Mouse (Mus musculus) ES-E14 (cell line): ENCODE results near the gene Zfhx3. TPM values are rescaled to one million over a fixed set of nuclear protein-coding genes. Genes with fewer than 3 reads are reported as not detected.

Experiments used
- DNase-seq: peaks from one replicate; pipeline ENCODE4 v3.0.0-alpha.2; 2013; ENCODE audit warnings: low read depth, low spot score
- H3K27ac ChIP-seq: 2 replicates; pipeline ENCODE4 v1.5.1; 2012; ENCODE audit warnings: low read depth, mild to moderate bottlenecking, low read length, moderate library complexity, mixed read lengths; ENCODE audit not compliant: poor library complexity, insufficient read depth, severe bottlenecking
- H3K36me3 ChIP-seq: 2 replicates; pipeline ENCODE4 v1.6.1; 2012; ENCODE audit warnings: mild to moderate bottlenecking, low read length, moderate library complexity, mixed read lengths; ENCODE audit not compliant: control insufficient read depth, poor library complexity, insufficient read depth, severe bottlenecking
- H3K4me1 ChIP-seq, 2 experiments: fragments of 150-350 bp in 1 of 2; sonication (generic) in 1 of 2; 2 replicates each; pipeline ENCODE4 v1.6.1; 2012; ENCODE audit warnings: low read length in 2 of 2, mild to moderate bottlenecking in 1 of 2, mixed read lengths in 1 of 2; ENCODE audit not compliant: control insufficient read depth in 2 of 2, insufficient read depth in 2 of 2, poor library complexity in 1 of 2
- H3K4me3 ChIP-seq, 2 experiments: fragments of 150-350 bp in 1 of 2; sonication (generic) in 1 of 2; 2 replicates each; pipeline ENCODE4 v1.5.1; 2012; ENCODE audit warnings: low read length in 2 of 2, low read depth in 1 of 2, mild to moderate bottlenecking in 1 of 2, mixed read lengths in 1 of 2; ENCODE audit not compliant: insufficient read depth in 1 of 2, poor library complexity in 1 of 2, severe bottlenecking in 1 of 2
- H3K9ac ChIP-seq: 2 replicates; pipeline ENCODE4 v1.6.1; 2012; ENCODE audit warnings: low read depth, mild to moderate bottlenecking, low read length, mixed read lengths; ENCODE audit not compliant: poor library complexity, insufficient read depth, severe bottlenecking
- H3K9me3 ChIP-seq: fragments of 150-350 bp; sonication (generic); 2 replicates; pipeline ENCODE4 v1.6.1; 2012; ENCODE audit warnings: low read depth, mild to moderate bottlenecking, low read length; ENCODE audit not compliant: control insufficient read depth, insufficient read depth
- CHD2 ChIP-seq: IDR thresholded peaks from 2 replicates; pipeline ENCODE4 v1.6.1; 2014; ENCODE audit warnings: mild to moderate bottlenecking, low read depth, low read length, inconsistent platforms
- HCFC1 ChIP-seq: IDR thresholded peaks from 2 replicates; pipeline ENCODE4 v1.6.1; 2012; ENCODE audit warnings: low read length, inconsistent platforms, borderline replicate concordance; ENCODE audit not compliant: insufficient read depth
- MAFK ChIP-seq: IDR thresholded peaks from 2 replicates; pipeline ENCODE4 v1.6.1; 2014; ENCODE audit warnings: mild to moderate bottlenecking, low read depth, low read length, inconsistent platforms; ENCODE audit not compliant: insufficient read depth
- ZC3H11A ChIP-seq: IDR thresholded peaks from 2 replicates; pipeline ENCODE4 v1.6.1; 2012; ENCODE audit warnings: low read depth, mild to moderate bottlenecking, inconsistent platforms, low read length, borderline replicate concordance
- ZNF384 ChIP-seq: IDR thresholded peaks from 2 replicates; pipeline ENCODE4 v1.6.1; 2012; ENCODE audit warnings: low read depth, low read length, inconsistent platforms
- in situ Hi-C, 2 experiments: fragments of 600-800 bp; cut with MboI; formaldehyde crosslinking; loops; one replicate each; pipeline ENCODE4 v1.15.1; 2025; ENCODE audit warnings: low sequenced_read_pairs in 2 of 2, inconsistent platforms in 1 of 2; ENCODE audit not compliant: unreplicated experiment in 2 of 2
- total RNA-seq: library from RNA; depleted of rRNA; stranded (reverse); fragments of 300-350 nt; gene quantifications from 2 replicates; pipeline ENCODE4 v1.2.3, GENCODE M21; 2012

Gene Zfhx3
- total RNA-seq, 1 experiment = 8.8 TPM

DNA sequence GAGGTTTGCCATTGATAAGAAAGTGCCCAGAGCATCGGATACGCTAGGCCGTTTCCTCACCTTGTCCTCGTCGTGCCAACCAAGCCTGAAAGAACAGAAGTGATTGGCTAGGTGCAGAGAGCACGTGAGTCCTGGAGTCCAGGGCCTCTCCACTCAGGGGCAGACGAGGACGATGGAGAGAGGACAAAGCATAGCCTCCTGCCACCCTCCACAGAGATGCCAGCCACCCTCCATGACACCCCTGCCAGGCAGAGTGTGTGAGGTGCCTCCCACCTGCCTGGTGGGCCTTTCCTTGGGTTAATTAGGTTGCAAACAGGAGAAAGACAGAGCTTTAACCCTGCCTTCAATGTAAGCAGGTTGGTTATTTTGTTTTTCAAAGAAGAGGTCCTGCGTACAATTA is 965.6 kb downstream of the Zfhx3 start:
- Histone ChIP-seq H3K4me1 (peaks cover 0 to 4% of the 10 kb centered on the region in 2 experiments; a peak in 2 of 4 replicates), H3K4me3 (no peak overlapping the region), H3K9me3 (no peaks in the 10 kb centered on the region), H3K27ac (no peak overlapping the region), H3K36me3 (peaks cover 2% of the 10 kb centered on the region; the same call in 1 of the 2 replicates), H3K9ac (no peak overlapping the region)
- no peak for TF ChIP-seq MAFK
- no peak for TF ChIP-seq ZC3H11A
- TF ChIP-seq CHD2 = no peak
- no peak for TF ChIP-seq HCFC1
- no peak for TF ChIP-seq ZNF384
- DNase-seq = no peak
- in situ Hi-C loops = no loop called here

DNA sequence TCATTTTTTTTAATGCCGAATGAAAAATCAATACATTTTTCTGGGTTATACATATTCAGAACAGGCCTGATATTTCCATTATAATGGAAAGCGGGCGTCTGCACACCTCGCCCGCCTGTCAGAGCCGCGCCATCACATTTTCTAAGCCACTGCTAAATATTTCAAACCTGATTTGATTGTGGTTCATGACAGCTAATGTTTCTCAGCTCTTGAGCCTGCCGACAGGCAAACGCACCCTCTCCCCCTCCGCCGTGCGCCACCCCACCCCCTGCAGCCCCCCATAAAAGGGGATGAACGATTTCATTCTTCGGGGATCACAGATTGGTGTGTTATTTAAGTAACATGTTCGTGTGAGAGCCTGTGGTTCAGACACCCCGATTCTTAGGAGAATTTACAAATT is 966.1 kb downstream of the Zfhx3 start:
- Histone ChIP-seq H3K9me3 (no peaks in the 10 kb centered on the region), H3K27ac (no peak overlapping the region), H3K9ac (no peak overlapping the region), H3K4me1 (peaks cover 0 to 4% of the 10 kb centered on the region in 2 experiments; a peak in 2 of 4 replicates), H3K36me3 (peaks cover 2% of the 10 kb centered on the region; the same call in 1 of the 2 replicates), H3K4me3 (no peak overlapping the region)
- TF ChIP-seq ZNF384 = no peak
- TF ChIP-seq HCFC1 = no peak
- no peak for TF ChIP-seq MAFK
- no peak for TF ChIP-seq ZC3H11A
- TF ChIP-seq CHD2 = no peak
- in situ Hi-C loops = no loop called here
- DNase-seq = no peak

DNA sequence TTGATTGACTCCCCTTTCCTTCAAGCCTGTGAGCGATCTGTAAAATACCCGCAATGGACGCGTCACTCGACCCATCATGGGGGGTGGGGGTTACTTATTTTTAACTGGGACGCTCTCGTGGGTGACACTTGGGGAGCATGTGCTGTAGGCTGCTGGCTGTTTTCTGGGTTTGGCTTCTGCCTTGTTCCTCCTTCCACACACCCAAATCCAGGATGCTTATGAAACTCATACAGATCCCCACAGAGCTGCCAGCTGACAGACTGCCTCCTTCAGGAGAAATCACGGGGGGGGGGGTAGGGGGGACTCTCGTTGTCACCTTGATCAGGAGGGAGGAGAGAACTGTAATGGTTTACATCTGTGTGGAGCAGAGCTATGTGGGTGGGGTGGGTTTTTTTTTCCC is 966.6 kb downstream of the Zfhx3 start:
- in situ Hi-C loops = no loop called here
- DNase-seq = no peak
- Histone ChIP-seq H3K27ac (no peak overlapping the region), H3K36me3 (0 out of 2 replicates have a peak, but pooled peaks cover 2% of the 10 kb centered on the region), H3K4me3 (no peak overlapping the region), H3K9me3 (no peaks in the 10 kb centered on the region), H3K9ac (no peak overlapping the region), H3K4me1 (peaks cover 0 to 4% of the 10 kb centered on the region in 2 experiments; a peak in 2 of 4 replicates)
- TF ChIP-seq ZNF384 = no peak
- TF ChIP-seq ZC3H11A = no peak
- TF ChIP-seq CHD2 = no peak
- no peak for TF ChIP-seq HCFC1
- no peak for TF ChIP-seq MAFK

DNA sequence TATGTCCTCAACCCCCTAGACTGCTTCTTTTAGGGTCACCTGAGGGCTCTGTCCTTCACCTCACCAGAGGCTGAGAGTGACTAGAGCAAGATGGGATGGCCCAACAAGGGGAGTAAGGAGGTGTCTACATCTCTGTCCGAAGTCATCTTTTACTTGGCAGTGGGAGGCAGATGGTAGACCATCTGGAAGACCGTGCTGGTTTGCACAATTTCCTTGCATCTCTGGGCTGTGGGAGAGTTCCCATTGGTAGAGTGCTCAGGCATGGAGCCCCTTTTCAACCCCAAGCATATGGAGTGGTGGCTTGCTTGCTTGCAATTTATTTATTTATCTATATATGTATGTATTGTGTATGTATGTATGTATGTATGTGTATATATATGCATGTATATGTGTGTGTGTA is 967.0 kb downstream of the Zfhx3 start:
- in situ Hi-C loops = no loop called here
- Histone ChIP-seq H3K36me3 (0 out of 2 replicates have a peak, but pooled peaks cover 2% of the 10 kb centered on the region), H3K9ac (no peak overlapping the region), H3K27ac (no peak overlapping the region), H3K4me1 (peaks cover 0 to 4% of the 10 kb centered on the region in 2 experiments; a peak in 2 of 4 replicates), H3K4me3 (no peak overlapping the region), H3K9me3 (no peaks in the 10 kb centered on the region)
- no peak for TF ChIP-seq MAFK
- no peak for TF ChIP-seq ZNF384
- no peak for TF ChIP-seq HCFC1
- no peak for TF ChIP-seq ZC3H11A
- no peak for TF ChIP-seq CHD2
- DNase-seq = no peak

DNA sequence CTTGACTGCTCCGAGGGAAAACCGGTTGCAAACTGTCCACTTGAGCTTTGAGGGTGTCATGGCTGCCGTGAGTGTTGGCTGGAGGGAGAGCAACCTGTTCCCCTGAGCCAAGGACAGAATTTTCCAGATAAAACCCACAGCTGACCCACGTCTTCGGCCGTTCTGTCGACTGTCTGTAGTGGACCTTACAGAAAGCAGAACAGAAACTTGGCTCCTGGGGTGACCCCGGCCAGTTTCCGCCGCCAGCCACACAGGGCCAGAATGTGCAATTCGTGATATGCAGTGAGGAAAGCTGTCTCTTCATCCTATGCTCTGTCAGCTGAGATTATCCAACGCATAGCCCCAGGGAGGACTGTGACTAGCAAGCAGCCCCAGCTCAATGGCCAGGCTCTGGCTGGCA is 968.4 kb downstream of the Zfhx3 start:
- no peak overlapping the region for H3K4me3 ChIP-seq
- H3K9me3 ChIP-seq = no peaks in the 10 kb centered on the region
- TF ChIP-seq HCFC1 = no peak
- no peak for TF ChIP-seq MAFK
- H3K27ac ChIP-seq = no peak overlapping the region
- no peak overlapping the region for H3K9ac ChIP-seq
- DNase-seq = no peak
- peaks cover 0 to 4% of the 10 kb centered on the region in 2 experiments; a peak in 2 of 4 replicates for H3K4me1 ChIP-seq
- in situ Hi-C loops = no loop called here
- H3K36me3 ChIP-seq = 0 out of 2 replicates have a peak, but pooled peaks cover 2% of the 10 kb centered on the region
